Comparison of ENCODE assay signal across 15 mouse cellular contexts in genomic region chr11:77885246-77885575, GRCm38 (mm10). TPM values are rescaled to one million over a fixed set of nuclear protein-coding genes. Genes with fewer than 3 reads are reported as not detected.
DNase-seq lines count a peak whose midpoint lies in the region; ATAC-seq and TF ChIP-seq lines count a peak whose summit lies in the region.
"Had no signal": no experiment of that assay in that cellular context is flagged by ENCODE, and none has a peak within 500 bp of the region (broad histone marks: within the 10 kb centered on the region; RNA-seq: fewer than 3 reads in every experiment).

No protein-coding gene starts in this region.

- no peaks in the 10 kb centered on the region for H3K27me3 ChIP-seq in heart, embryonic 11.5 days (ENCODE audit: control insufficient read depth, insufficient read depth, low read length)
- no peaks in the 10 kb centered on the region for H3K27me3 ChIP-seq in ES-Bruce4 (ENCODE audit: control insufficient read depth, insufficient read depth, low read length, poor library complexity, severe bottlenecking)
- H3K27me3 ChIP-seq in embryonic facial prominence, embryonic 15.5 days, result peaks cover 33% of the 10 kb centered on the region
- peaks cover 34% of the 10 kb centered on the region for H3K27me3 ChIP-seq in midbrain, embryonic 13.5 days
- H3K27me3 ChIP-seq: stomach, embryonic 15.5 days had no signal

- ATAC-seq in heart, embryonic 11.5 days (replicated peaks; ENCODE audit: insufficient number of reproducible peaks, low FRiP score, low TSS enrichment), result no peak
- peak; percentile 73; the same call in 1 of the 2 replicates for ATAC-seq in embryonic facial prominence, embryonic 15.5 days (ENCODE audit: insufficient number of reproducible peaks, low FRiP score, low TSS enrichment, low read depth)
- ATAC-seq in midbrain, embryonic 13.5 days, result peak; percentile 88

- H3K4me1 ChIP-seq in heart, embryonic 11.5 days (ENCODE audit: control insufficient read depth, insufficient read depth, low read length), result peaks cover 36% of the 10 kb centered on the region
- H3K4me1 ChIP-seq in ES-Bruce4 (ENCODE audit: control insufficient read depth, insufficient read depth, low read length), result peaks cover 15% of the 10 kb centered on the region
- H3K4me1 ChIP-seq in embryonic facial prominence, embryonic 15.5 days, result peaks cover 33% of the 10 kb centered on the region
- H3K4me1 ChIP-seq in midbrain, embryonic 13.5 days (replicated peaks), result peaks cover 63% of the 10 kb centered on the region

- DNase-seq in heart, postnatal 25 days (ENCODE audit: low spot score), result no peak
- DNase-seq in gastrocnemius, adult 18-20 months (ENCODE audit: low spot score), result no peak
- no peak for DNase-seq in spleen, adult 12 weeks (ENCODE audit: low spot score)
- DNase-seq in cerebellum, postnatal 25 days, result no peak
- DNase-seq: gastrocnemius, postnatal 14 days; kidney, adult 8-10 months; liver, embryonic 13.5 days had no signal

- peak overlapping the region; percentile 42 for H3K4me2 ChIP-seq in heart, embryonic 11.5 days
- no peak overlapping the region for H3K4me2 ChIP-seq in embryonic facial prominence, embryonic 15.5 days (replicated peaks)
- H3K4me2 ChIP-seq in midbrain, embryonic 13.5 days (replicated peaks), result peak overlapping the region; percentile 15; the same call in 1 of the 2 replicates
- H3K4me2 ChIP-seq: liver, embryonic 13.5 days; stomach, embryonic 15.5 days had no signal

- 37% methylated on average over 8 of the region's 8 CpGs for whole genome bisulfite sequencing in heart, embryonic 11.5 days (ENCODE audit: insufficient replicate concordance)
- WGBS in embryonic facial prominence, embryonic 15.5 days, result 19% methylated on average over 8 of the region's 8 CpGs
- 8% methylated on average over 8 of the region's 8 CpGs for WGBS in midbrain, embryonic 13.5 days

- H3K9me3 ChIP-seq in heart, embryonic 11.5 days (replicated peaks; ENCODE audit: control insufficient read depth, low read length), result no peaks in the 10 kb centered on the region
- H3K9me3 ChIP-seq in ES-Bruce4 (replicated peaks; ENCODE audit: control insufficient read depth, insufficient read depth, low read length, poor library complexity, severe bottlenecking), result no peaks in the 10 kb centered on the region
- H3K9me3 ChIP-seq in embryonic facial prominence, embryonic 15.5 days (replicated peaks), result no peaks in the 10 kb centered on the region
- H3K9me3 ChIP-seq in midbrain, embryonic 13.5 days, result no peaks in the 10 kb centered on the region
- H3K9me3 ChIP-seq: liver, embryonic 13.5 days; stomach, embryonic 15.5 days had no signal

- peak overlapping the region; percentile 6; the same call in 1 of the 2 replicates for H3K4me3 ChIP-seq in heart, embryonic 11.5 days (ENCODE audit: low read depth, low read length)
- H3K4me3 ChIP-seq in ES-Bruce4 (ENCODE audit: low read depth, low read length), result peak overlapping the region; percentile 73
- H3K4me3 ChIP-seq in embryonic facial prominence, embryonic 15.5 days (replicated peaks), result no peak overlapping the region
- H3K4me3 ChIP-seq in midbrain, embryonic 13.5 days (replicated peaks), result no peak overlapping the region
- H3K4me3 ChIP-seq: liver, embryonic 13.5 days; stomach, embryonic 15.5 days had no signal

- no peaks in the 10 kb centered on the region for H3K36me3 ChIP-seq in heart, embryonic 11.5 days (ENCODE audit: control insufficient read depth, insufficient read depth, low read length)
- peaks cover 14% of the 10 kb centered on the region for H3K36me3 ChIP-seq in ES-Bruce4 (ENCODE audit: control insufficient read depth, insufficient read depth, low read length, poor library complexity, severe bottlenecking)
- no peaks in the 10 kb centered on the region for H3K36me3 ChIP-seq in embryonic facial prominence, embryonic 15.5 days
- H3K36me3 ChIP-seq in midbrain, embryonic 13.5 days, result no peaks in the 10 kb centered on the region
- H3K36me3 ChIP-seq: liver, embryonic 13.5 days; stomach, embryonic 15.5 days had no signal

- TF ChIP-seq EP300 in ES-Bruce4 (IDR thresholded peaks at IDR 0.05; ENCODE audit: insufficient read depth, low read depth, low read length), result no peak

- TF ChIP-seq CTCF in ES-Bruce4 (IDR thresholded peaks at IDR 0.05; ENCODE audit: low read depth, low read length), result no peak

- H3K9ac ChIP-seq in heart, embryonic 11.5 days (ENCODE audit: low read depth, low read length), result peak overlapping the region; percentile 34; the same call in 1 of the 2 replicates
- H3K9ac ChIP-seq in ES-Bruce4 (ENCODE audit: low read depth, poor library complexity, severe bottlenecking), result peak overlapping the region; percentile 66
- H3K9ac ChIP-seq in embryonic facial prominence, embryonic 15.5 days, result no peak overlapping the region
- H3K9ac ChIP-seq in midbrain, embryonic 13.5 days (replicated peaks), result no peak overlapping the region
- H3K9ac ChIP-seq: liver, embryonic 13.5 days; stomach, embryonic 15.5 days had no signal

- H3K27ac ChIP-seq in heart, embryonic 11.5 days (ENCODE audit: low read depth, low read length), result peak overlapping the region; percentile 77
- H3K27ac ChIP-seq in ES-Bruce4 (ENCODE audit: insufficient read depth, low read length), result peak overlapping the region; percentile 99
- H3K27ac ChIP-seq in embryonic facial prominence, embryonic 15.5 days (replicated peaks), result no peak overlapping the region
- H3K27ac ChIP-seq in midbrain, embryonic 13.5 days, result peak overlapping the region; percentile 86
- H3K27ac ChIP-seq: liver, embryonic 13.5 days; stomach, embryonic 15.5 days had no signal

- no peak for TF ChIP-seq POLR2A in ES-Bruce4 (IDR thresholded peaks at IDR 0.05; ENCODE audit: insufficient read depth, low read length)

- intact Hi-C loops in heart, postnatal 25 days (cut with DNase I), result no loop called here

RNA-seq across cellular contexts. Expression of gene Pipox, which starts 8.7 kb away (rescaled TPM):
- polyA plus RNA-seq in heart, embryonic 11.5 days (2014; fragmentation: Nextera tagmentation; extraction: Ambion mirVana), result 1.8 and 2.4 TPM in 2 replicates
- total RNA-seq in heart, postnatal 25 days (2021), result 1 to 10 TPM in 1 of 2 experiments, under 1 TPM in 1; 0.52 to 1.3 TPM
- 14.3 and 17.0 TPM in 2 replicates for polyA plus RNA-seq in ES-Bruce4 (2011; ENCODE audit: insufficient read depth, insufficient read length, low read depth, missing spikeins)
- 0.45 and 1.0 TPM in 2 replicates for polyA plus RNA-seq in embryonic facial prominence, embryonic 15.5 days (2015; fragmentation: Nextera tagmentation; extraction: Ambion mirVana)
- 8.6 and 11.0 TPM in 2 replicates for polyA plus RNA-seq in midbrain, embryonic 13.5 days (2015; fragmentation: Nextera tagmentation; extraction: Ambion mirVana)
- total RNA-seq in gastrocnemius, adult 18-20 months (2021), result not detected
- total RNA-seq: common myeloid progenitor, adult 5-6 weeks; megakaryocyte, adult 5-6 weeks had no signal
- polyA plus RNA-seq: C2C12 had no signal

RNA-seq across cellular contexts. Expression of gene Sez6, which starts 45.4 kb away (rescaled TPM):
- 0.09 TPM in 1 of 2 replicates, not detected in the other for polyA plus RNA-seq in heart, embryonic 11.5 days (2014; fragmentation: Nextera tagmentation; extraction: Ambion mirVana)
- under 1 TPM; 0.21 to 0.22 TPM for total RNA-seq in heart, postnatal 25 days (2021)
- polyA plus RNA-seq in ES-Bruce4 (2011; ENCODE audit: insufficient read depth, insufficient read length, low read depth, missing spikeins), result 0.33 and 0.57 TPM in 2 replicates
- polyA plus RNA-seq in embryonic facial prominence, embryonic 15.5 days (2015; fragmentation: Nextera tagmentation; extraction: Ambion mirVana), result 0.60 and 1.3 TPM in 2 replicates
- 118 TPM in 2 replicates for polyA plus RNA-seq in midbrain, embryonic 13.5 days (2015; fragmentation: Nextera tagmentation; extraction: Ambion mirVana)
- under 1 TPM; 0.12 to 0.16 TPM for total RNA-seq in gastrocnemius, adult 18-20 months (2021)
- total RNA-seq: common myeloid progenitor, adult 5-6 weeks; megakaryocyte, adult 5-6 weeks had no signal
- polyA plus RNA-seq: C2C12 had no signal

Comparison
In these comparisons a context has a peak if more than half of its experiments do, and no peak if none do; other contexts are left out.
1. H3K4me3 ChIP-seq: peak in heart, embryonic 11.5 days (single experiment) and ES-Bruce4 (single experiment); none in embryonic facial prominence, embryonic 15.5 days (single experiment) and midbrain, embryonic 13.5 days (single experiment).
2. H3K9ac ChIP-seq: peak in heart, embryonic 11.5 days (single experiment) and ES-Bruce4 (single experiment); none in embryonic facial prominence, embryonic 15.5 days (single experiment) and midbrain, embryonic 13.5 days (single experiment).
3. RNA of gene Sez6, which starts 45.4 kb away (polyA plus RNA-seq): 118 TPM in midbrain, embryonic 13.5 days; 0.60 to 1.3 TPM in embryonic facial prominence, embryonic 15.5 days, 0.33 to 0.57 TPM in ES-Bruce4 and 0.09 TPM in heart, embryonic 11.5 days; every median in the first group is over 10 times any median in the second.